Mouse (Mus musculus) right cerebral cortex, postnatal 36 days (tissue): ENCODE measurements around the gene Exosc5.

ENCODE experiments used
- DNase-seq, 2 experiments: peaks; one replicate each; pipeline ENCODE4 v3.0.0; 2022; ENCODE audit warnings: low spot score in 2 of 2, mixed read lengths in 1 of 2

Gene Exosc5

DNA sequence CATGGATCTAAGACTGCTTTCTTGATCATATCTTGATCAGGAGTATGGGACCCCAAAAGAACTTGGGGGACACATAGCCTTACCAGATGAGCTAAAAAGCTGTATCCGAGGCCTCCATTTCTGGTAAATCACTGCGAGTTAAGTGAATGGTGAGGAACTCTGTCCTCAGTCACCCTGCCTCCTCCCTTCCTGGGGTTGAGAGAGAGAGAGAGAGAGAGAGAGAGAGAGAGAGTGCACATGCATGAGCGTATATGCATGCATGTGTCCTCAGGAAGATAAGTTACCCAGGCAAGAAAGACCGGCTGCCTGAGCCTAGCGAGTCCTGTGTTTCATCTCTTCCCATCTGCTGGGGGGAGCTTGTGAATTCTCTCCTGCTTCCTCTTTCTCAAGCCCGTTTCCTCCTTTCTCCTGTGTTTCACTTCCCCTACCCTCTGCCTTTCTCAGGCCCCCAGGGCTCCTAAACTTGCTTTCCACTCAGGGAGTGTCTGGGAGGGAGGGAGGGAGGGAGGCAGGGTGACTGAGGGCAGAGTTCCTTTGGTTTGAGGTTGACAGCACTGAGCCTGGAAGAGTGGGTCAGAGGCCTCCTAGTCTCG is 47.7 kb downstream of the Exosc5 start:
- no peak for DNase-seq

DNA sequence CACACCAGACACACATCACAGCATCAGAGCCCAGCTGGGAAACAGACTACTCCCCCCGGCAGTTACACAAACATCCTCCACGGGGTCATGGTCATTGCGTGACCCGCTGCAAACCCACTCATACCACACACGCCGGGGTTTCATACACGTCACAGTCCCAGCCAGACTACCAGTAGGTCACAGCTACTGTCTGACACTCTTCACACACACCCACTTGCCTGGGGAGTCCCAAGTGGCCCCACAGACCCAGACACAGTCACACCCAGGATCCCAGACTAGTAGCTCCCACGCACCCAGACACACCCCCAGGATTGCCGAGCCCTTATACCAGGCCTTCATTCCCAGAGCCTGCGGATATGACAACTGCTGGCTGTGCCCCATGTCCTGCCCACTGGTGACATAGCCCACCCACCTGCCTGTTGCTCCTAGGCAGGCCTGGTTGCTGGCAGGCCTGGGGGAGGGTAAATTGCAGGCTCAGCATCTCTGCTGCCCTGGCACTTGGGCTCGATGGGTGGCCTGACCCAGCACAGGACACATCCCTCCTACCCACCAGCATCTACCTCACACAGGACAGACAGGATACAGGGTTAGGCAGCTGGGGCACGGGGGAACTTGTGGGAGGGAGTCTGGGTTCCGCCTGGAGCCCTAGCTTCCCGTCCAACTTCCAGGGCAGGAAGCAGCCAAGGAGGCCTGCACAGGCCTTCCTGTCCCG is 48.8 kb downstream of the Exosc5 start:
- DNase-seq: no peak

DNA sequence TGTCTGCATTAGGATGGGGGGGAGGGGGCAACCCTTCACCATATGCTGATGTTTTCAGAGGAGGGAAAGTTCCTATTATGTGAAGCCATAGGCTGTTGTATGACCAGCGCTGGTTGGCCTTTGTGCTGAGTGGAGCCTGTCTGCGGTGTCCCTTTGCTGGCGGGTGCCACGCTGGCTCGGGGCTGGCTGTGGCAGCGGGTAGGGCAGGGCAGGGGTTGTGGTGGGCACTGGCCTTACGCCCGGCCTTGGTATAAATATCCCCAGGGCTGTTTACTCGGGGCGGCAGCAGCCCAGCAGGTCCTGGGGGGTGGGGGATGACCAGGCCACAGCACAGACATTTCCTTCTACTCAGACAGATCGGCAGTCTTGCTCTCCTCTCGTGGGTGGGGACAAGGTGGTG is 51.0 kb downstream of the Exosc5 start:
- no peak for DNase-seq

GRCm38 (mm10) chr7:25710519-25711130 is 51.7 kb downstream of the Exosc5 start:
- DNase-seq: peak in 1 of 2 experiments; percentile 67

GRCm38 (mm10) chr7:25711165-25711564 is 52.2 kb downstream of the Exosc5 start:
- DNase-seq: no peak

GRCm38 (mm10) chr7:25711731-25712197 is 52.8 kb downstream of the Exosc5 start:
- DNase-seq: no peak

DNA sequence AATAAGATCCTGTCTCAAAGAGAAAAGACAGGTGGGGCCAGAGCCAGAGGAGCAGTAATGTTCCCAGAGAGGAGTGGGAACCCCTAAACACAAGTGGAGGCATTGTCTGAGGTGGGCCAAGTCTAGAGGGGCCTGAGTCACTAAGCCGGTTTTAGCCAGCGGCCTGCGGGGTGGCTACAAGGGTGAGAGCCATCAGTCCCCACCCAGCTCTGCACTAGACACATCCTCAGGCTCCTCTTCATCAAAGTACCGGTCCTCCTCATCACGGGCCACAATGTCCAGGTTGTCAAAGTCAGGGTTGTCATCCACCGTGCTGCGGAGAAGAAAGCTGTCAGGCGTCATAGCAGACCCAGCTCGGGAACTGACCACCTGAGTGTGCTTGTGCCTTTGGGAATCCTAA is 53.8 kb downstream of the Exosc5 start:
- no peak for DNase-seq

- no peak for DNase-seq
Observed at GRCm38 (mm10) chr7:25714581-25714980, 55.6 kb downstream of the Exosc5 start.

DNA sequence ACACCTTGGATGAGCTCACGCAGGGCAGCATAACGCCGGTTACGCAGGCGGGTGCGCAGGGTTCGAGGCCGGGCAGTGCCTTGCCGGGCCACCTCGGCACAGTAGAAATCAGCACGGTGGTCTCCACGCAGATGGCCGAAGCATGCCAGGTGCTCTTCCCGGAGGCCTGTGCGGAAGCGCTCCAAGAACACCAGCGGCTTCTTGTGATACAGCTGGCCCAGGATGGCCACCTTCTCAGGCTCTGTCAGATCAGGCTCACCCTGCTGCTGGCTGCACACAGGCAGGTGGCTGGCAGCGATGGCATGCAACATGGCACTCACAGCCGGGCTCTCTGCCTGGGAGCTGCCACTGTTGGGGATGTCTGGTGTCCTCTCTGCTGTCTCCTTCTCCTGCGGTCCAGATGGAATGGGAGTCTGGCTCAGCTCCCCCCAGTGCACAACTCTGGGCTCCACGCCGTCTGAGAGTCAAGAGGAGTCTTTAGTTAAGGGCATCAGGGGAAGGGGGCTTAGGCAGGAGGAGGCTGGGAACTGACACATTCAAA is 56.8 kb downstream of the Exosc5 start:
- DNase-seq: no peak

- DNase-seq: no peak
Observed at GRCm38 (mm10) chr7:25717478-25717877, 58.5 kb downstream of the Exosc5 start.

- DNase-seq: peak; percentile 92 to 95
Observed at GRCm38 (mm10) chr7:25718788-25719417, 59.9 kb downstream of the Exosc5 start, which contains the start of gene Ccdc97. TSS of gene Ccdc97 (minus strand) at chr7:25719088.

- peak; percentile 59 to 62 for DNase-seq
Observed at GRCm38 (mm10) chr7:25719761-25720610, 61.0 kb downstream of the Exosc5 start.

- DNase-seq: no peak
Observed at GRCm38 (mm10) chr7:25720760-25721159, 61.8 kb downstream of the Exosc5 start.
